Mouse (Mus musculus): ENCODE results near the gene Tusc2.

The Tusc2 gene

GRCm38 (mm10) chr9:107615035-107615434 is 52.0 kb downstream of the Tusc2 start:
- no peak for DNase-seq
